Mouse (Mus musculus) ovary, adult 18-20 months (tissue): ENCODE measurements around the gene Tmub1.

ENCODE experiments used
- DNase-seq: peaks from one replicate; pipeline ENCODE4 v3.0.0; 2022; ENCODE audit warnings: low spot score, mixed read lengths

The Tmub1 gene

DNA sequence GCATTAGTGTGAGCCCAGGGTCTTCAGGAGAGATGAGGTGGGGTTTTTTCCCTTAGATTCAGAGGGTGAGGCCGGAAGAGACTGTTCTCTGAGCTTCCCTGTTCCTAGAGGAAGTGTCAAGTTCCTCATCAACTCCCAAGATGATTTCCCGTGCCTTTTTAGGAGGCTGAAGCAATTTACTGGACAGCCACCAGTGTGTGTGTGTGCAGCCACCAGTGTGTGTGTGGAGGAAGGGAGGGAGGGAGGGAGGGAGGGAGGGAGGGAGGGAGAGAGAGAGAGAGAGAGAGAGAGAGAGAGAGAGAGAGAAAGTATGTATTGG is 6.3 kb upstream of the Tmub1 start:
- DNase-seq: no peak

- no peak for DNase-seq
Measured at GRCm38 (mm10) chr5:24453283-24453984, 5.8 kb upstream of the Tmub1 start.

DNA sequence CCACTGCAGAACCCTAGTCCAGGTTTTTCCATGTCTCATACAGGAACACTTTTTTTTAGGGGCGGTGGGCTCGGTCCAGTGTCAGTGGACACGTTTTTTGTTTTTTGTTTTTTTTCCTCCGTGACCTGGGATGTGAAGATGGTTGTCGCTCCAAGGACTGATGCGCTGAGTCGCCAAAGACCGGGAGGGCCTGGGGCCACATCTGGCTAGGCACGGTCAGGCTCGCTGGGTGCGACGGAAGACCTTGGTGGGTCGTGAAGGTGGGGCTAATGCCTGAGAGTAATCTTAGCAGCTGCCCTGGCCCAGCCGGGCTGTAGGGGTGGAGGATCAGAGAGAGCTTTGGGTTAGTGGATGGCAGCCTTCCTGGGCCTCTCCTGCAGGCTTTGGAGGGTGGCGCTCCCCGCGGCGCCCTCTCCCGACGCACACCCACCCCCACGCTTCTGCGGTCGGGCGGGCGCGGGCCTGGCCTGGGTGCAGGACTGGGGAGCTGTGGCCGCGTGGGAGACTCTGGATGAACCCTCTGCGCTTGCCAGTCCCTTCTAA is 5.1 kb upstream of the Tmub1 start:
- peak; percentile 36 for DNase-seq

- no peak for DNase-seq
Measured at GRCm38 (mm10) chr5:24452030-24452690, 4.5 kb upstream of the Tmub1 start, which contains the start of gene Agap3. Gene Agap3, plus strand, starts transcription at chr5:24452177.

- peak; percentile 84 for DNase-seq
Measured at GRCm38 (mm10) chr5:24451264-24452029, 3.8 kb upstream of the Tmub1 start.

- DNase-seq: no peak
Measured at GRCm38 (mm10) chr5:24446630-24447029, 1.0 kb downstream of the Tmub1 start.

GRCm38 (mm10) chr5:24445428-24446080 is 2.1 kb downstream of the Tmub1 start:
- DNase-seq: no peak

DNA sequence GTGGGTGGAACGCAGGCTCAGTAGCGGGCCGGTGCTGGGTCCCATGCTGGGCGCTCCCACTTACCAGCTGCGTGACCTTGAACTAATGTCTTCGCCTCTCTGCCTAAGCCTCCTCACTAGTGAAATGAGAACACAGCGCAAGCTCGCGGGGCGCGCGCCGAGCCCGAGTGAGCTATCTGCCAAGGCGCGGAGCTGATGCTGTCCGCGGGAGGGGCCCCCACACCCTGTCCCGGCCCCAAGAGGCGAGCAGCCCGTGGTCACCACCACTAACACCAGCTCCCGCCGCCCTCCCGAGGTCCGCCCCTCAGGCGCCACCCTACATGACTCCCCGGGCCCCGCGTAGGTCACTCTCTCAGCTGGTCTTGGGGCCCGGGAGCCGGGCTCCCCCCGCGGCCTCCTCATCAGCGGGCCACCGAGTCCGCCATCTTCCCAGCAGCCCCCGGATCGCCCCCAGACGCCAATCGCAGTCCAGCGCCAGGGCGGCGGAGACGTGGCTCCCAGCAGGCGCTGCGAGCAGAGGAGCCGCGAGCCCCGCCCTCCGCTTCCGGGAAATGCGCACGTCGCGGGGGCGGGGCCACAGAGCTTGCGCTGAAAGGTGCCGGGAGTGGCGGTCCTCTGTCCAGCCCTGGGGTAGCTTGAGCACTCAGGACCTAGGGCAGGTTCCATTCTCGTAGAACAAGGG is 2.8 kb downstream of the Tmub1 start, which contains the start of gene Fastk:
Fastk (minus strand) TSS at position 542 of the 682 bp plus-strand sequence.
- peak; percentile 89 for DNase-seq

DNA sequence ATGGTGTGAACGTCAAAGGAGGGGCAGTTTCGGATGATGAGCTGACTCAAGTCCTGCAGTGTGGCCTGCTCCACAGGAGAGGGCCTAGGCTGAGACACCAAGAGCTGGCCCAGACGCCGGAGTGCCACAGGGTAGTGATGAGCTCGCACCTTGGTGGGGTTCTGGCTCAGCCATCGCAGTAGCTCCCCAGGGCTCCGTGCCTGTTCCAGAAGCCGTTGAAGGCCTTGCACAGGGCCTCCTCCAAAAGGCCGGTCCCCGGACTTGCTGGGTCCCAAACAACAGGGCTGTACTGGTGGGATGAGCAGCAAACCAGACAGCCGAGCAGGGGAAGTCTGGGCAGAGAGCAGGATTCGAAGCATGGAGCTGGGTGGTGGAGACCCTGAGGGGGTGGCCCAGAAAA is 3.7 kb downstream of the Tmub1 start:
- DNase-seq: no peak

DNA sequence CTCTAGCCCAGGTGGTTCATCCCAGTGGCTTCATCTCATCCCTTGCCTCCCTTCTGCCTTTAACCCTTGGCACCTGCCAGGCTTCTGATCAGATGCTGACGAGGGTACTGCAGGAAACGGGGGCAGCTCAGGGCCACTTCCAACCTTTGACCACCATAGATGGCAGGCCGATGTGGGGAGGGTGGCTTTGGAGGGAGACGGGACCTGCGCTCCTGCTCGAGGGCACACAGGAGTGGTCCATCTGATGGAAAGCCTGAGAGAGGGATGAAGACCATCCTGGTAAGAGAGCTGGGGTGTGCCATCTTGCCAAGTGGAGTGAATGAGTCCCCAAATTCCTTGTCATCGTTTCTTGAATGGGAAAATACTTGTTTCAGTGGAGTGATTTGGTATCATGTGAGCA is 4.5 kb downstream of the Tmub1 start:
- DNase-seq: no peak

DNA sequence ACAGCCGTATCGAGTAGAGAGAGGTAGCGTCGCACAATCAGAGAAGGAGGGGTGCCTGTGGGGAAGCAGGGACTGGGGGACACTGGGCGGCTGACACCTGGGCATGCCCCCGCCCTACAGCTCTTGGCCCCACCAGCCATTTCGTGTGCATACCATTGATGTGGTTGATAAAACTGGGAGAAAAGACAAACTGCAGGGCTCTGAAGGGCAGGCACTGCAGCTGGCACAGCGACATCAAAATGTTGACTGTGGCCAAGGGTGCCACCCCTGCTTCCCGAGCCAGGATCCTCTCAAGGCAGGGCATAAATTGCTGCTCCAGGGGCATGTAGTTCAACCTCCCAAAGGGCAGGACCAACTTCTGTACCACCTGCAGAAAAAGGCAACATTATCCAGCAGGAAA is 5.6 kb downstream of the Tmub1 start:
- no peak for DNase-seq

DNA sequence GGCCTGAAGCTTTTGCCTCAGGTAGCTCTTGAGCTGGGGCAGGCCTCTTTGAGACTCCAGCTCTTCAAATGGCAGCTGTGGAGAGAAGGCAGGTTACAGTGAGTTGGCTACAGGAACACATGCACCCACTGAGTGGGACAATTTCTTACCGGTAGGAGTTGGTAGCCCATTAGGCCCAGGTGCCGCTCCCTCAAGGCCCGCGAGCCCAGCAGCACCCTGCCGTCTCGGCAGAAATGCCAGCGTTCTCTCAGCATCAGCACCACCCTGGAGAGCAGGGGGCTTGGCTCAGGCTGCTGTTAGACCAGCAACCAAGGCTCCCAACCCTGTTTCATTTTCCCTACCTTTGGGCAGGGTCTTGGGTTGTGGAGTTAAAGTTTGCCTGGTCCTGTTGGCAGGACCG is 6.5 kb downstream of the Tmub1 start:
- DNase-seq: no peak

- no peak for DNase-seq
Measured at GRCm38 (mm10) chr5:24433993-24434392, 13.7 kb downstream of the Tmub1 start.

- DNase-seq: no peak
Measured at GRCm38 (mm10) chr5:24428596-24428995, 19.1 kb downstream of the Tmub1 start.

- DNase-seq: no peak
Measured at GRCm38 (mm10) chr5:24427981-24428402, 19.7 kb downstream of the Tmub1 start.

- no peak for DNase-seq
Measured at GRCm38 (mm10) chr5:24427285-24427633, 20.4 kb downstream of the Tmub1 start.

- DNase-seq: no peak
Measured at GRCm38 (mm10) chr5:24426556-24427284, 20.9 kb downstream of the Tmub1 start.

DNA sequence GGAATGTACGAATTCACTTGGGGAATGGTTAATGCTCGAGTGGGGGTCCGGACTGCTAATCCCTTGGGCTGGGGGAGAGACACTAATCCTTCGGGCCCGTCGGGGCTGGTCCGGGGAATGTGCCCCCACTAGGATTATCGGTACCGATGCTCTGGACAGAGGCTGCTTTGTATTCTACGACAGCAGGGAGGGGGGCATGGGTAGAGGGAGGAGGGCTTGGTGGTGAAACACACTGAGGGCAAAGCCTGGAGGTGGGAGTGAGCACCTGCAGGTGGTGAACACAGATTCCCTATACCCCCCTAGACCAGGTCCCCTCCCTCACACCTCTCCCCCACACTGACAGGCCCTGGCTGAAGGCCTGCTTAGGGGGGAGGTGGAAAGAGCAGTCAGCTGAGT is 21.6 kb downstream of the Tmub1 start:
- DNase-seq: peak; percentile 31

GRCm38 (mm10) chr5:24425421-24426036 is 22.1 kb downstream of the Tmub1 start:
- peak; percentile 43 for DNase-seq

- peak; percentile 74 for DNase-seq
Measured at GRCm38 (mm10) chr5:24424861-24425411, 22.7 kb downstream of the Tmub1 start.
